Mouse (Mus musculus) Muller cell, postnatal 12 days (primary cell): Measurements from ENCODE around the gene Erg28.

Source experiments
- DNase-seq: peaks from one replicate; pipeline ENCODE4 v3.0.0-alpha.2; 2015; ENCODE audit errors: inconsistent ontology term

Gene Erg28

DNA sequence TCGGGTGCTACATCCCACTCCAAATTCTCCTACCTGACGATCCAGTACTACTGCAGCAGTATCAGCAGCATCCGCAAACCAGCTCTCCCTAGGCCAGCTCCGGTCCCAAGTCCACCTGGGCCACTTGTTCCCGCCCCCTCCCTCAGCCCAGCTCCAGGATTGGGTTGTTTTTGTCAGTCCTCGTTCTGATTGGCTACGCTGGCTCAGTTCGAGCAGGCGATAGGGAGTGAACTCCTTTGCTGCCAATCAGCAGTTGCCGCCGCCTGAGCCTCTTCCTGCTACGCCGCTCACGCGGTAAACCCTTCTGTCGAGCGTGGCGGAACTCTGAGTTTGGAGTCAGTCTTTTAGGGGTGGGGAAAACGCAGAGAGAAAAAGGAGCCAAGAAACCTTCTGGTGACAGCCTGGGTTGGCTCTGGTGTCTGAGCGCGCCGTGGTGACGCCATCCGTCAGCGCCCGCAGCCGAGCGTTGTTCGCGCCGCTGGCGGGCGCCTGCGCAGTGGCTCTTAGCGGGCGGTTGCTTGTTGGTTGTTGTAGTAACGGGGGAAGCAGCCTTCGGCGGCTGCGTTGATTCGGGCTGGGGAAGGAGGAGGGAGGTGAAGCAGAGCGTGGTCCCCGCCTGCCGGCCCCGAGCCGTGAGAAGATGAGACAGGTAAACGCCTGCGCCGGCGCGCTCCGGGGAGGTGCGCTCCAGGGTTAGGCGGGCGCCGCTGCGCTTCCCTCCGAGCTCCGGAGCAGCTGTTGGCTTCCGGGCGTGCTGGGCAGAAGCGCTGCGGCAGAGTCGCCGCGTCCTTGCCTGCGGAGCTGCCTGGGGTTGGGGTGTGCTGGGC lies at the start of gene Erg28, which contains the start of gene Ttll5:
Gene Erg28 (minus strand): TSS at position 113 of the 827 bp plus-strand sequence.
Gene Ttll5 (plus strand): TSS at position 222 of the 827 bp plus-strand sequence.
- peak; percentile 98 for DNase-seq

- DNase-seq = peak; percentile 98
Observed at GRCm38 (mm10) chr12:85869423-85869822, 45.1 kb upstream of the Erg28 start.

DNA sequence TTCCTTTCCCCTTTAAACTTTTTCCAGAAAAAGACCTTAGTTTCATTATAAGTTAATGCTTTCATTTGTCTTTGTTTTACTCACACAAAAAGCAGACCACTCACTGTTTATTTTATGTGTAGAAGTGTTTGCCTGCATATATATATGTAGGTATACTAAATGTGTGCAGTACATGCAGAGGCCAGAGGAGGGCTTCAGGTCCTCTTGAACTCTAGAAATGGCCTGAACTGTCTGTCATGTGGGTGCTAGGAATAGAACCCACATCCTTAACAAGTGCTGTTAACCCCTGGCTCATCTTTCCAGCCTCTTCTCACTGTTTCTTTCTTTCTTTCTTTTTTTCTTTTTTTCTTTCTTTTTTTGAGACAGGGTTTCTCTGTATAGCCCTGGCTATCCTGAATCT lies 42.8 kb upstream of the Erg28 start:
- no peak for DNase-seq

DNA sequence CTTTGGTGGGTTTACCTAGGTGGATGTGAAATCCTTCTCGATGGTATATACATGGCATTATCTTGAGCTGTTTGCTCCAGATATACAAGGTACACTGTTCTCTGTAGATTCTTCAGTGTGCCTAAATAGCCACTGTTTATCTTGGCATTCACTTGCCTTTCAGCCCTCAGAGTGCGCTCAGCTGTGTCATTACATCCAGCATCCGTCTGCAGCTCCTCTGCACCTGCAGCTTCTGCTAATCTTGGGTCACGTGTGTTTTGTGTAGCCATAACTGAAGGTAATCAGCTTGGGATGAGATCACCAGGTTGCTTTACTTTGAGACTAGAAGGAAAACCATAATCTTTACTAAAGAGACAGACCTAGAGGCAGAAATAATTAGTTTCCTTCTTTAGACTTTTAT lies 42.3 kb upstream of the Erg28 start:
- peak; percentile 24 for DNase-seq

DNA sequence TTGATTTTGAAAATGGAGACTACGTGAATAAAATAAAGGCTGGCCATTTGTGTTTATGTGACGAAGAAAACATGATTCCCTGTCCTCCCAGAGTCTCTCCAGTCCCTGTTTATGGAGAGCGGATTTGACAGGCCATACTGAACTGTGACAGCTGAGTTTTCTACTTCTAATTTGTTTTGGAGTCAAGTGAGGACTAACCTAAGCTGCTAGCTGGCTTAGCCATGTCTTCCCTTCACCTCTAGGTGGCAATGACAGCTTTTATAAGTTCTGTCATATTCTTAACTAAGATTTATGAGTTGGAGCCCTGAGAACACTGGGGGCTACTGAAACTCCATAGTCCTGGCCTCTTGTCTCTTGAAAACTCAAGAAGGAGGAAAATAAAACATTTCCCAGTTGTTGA lies 41.2 kb upstream of the Erg28 start:
- DNase-seq = peak; percentile 35

DNA sequence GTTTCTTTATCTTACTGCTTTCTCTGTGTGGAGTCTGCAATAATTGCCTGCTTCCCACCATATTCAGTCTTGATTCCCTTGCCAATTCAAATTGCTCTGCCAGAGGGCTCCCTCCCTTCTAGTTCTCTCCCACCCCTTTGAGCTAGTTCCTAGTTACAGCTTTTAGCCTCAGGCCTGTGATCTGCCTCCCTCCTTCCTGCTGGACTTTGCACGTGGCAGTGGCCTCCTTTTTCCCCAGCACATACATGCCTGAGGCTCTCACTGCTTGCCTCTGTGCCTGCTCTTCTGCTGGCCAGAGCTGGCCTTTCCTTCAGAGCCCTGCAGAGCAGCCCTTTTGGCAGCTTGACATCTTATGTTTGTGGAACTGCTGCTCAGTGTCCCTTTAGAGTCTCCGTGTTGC lies 38.2 kb upstream of the Erg28 start:
- DNase-seq = peak; percentile 64

DNA sequence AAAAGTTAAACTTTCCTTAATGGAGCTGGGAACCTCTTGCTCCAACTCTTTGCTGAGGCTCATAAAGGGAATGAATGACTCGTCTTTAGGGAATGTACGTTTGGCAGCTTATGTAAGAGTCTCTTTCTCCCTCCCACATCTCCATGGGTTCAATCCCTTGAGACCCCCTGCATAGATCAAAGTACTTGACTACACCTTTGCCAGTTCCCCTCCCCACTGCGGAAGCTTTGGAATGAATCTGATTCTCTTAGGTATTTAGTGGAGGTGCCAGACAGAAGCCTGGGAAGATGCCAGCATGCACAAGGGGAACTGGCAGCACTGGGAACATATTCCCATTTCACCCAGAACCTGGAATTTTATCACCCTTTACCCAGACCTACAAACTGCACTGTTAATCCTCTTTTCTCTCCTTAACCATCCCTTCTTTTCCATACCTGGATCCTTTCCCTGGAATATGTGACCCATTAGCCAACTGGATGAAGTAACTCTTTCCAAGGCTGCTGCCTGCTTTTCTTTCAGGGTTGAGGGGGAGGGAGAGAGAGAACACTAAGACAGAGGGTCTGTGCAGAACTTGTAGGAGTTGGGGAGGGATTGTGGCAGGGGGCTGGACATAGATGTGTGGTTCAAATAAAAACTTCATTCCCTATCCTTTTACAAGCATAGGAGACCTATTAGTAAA lies 35.3 kb upstream of the Erg28 start:
- DNase-seq = peak; percentile 84

- no peak for DNase-seq
Observed at GRCm38 (mm10) chr12:85859111-85859510, 34.8 kb upstream of the Erg28 start.

DNA sequence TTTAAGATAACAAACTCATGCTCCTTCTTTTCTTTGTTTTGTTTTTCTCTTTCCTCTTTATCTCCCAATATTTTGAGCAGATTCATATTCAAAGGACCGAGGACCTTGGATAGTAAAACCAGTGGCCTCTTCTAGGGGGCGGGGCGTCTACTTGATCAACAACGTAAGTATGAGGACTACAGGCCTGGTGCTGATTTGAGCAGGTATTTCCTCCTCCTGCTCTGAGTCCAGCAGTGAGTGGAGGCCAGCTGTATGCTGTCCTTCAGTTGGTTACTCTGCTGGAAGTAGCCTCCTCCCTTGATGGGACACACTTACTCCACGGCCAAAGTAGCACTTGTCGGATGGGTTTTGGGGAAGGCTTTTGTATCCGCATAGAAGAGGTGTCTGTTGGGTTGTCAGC lies 33.0 kb upstream of the Erg28 start:
- DNase-seq = no peak

- peak; percentile 71 for DNase-seq
Observed at GRCm38 (mm10) chr12:85854271-85854670, 29.9 kb upstream of the Erg28 start.

DNA sequence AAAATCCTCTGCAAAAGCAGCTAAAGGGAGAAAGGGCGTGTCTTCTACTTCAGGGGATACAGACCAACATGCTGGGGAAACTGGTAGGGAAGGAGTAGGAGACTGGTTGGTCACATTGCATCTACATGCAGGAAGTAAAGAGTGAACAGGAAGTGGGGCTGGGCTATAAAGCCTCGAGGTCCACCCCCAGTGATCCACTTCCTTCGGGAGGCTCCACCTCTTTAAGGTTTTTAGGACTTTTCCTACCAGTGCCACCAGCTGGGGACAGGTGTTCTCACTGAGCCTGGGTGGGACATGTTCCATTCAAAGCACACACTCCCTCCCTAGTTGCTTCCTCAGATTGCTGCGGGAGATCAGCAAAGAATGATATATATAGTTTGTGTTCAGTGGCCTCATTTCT lies 29.5 kb upstream of the Erg28 start:
- no peak for DNase-seq

DNA sequence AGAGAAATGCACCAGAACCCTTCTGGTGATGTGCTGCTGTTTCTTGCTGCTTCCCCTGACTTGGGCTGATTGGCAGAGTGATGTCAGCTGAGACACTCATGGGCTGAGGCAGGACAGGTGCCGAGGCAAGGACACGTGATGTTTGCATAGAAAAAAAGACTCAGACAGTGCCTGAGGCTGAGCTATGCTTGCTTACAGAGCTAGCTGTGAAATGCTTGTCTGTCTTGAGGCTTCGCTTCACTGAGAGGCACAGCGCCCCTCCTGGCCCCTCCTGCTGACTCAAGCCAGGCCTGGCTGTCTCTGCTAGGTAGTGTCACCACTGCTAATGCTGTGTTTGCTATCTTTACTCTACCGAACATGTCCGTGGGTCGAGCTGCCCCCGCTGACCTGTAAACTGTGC lies 26.3 kb upstream of the Erg28 start:
- no peak for DNase-seq

DNA sequence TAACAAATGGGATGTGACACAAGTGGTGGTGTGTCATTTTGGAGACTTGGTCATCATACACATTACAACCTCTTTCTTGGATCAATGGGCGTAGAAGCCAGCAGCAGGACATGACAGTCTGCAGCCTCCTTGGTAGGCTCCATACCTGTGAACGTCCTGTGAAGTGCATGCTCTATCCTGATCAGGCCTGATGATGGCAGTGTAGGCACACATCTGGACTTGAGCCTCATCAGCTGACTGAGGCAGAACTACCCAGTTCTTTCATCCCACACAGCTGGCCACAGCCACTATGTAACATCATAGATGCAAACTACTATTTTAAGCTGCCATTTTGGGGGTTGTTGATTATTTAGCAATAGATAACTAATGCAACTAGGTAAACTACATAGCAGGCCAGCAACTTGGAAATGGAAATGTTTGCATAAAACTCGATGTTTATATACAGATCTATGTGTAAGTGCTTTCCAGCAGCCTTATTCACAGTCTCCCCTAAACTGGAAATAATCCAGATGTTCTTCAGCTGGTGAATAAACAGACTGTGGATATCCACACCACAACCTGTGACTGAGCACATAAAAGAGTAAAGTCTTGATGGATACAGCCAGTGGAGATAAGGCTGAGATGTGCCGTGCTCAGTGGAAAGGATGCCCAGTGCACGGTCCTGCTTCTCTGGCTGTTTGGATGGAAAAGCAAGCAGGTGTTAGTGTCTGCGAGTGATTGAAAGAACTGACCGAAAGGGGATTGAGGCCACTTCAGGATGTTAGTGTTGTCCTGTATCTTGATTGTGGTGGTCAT lies 24.0 kb upstream of the Erg28 start:
- DNase-seq = no peak

GRCm38 (mm10) chr12:85839371-85840000 lies 15.1 kb upstream of the Erg28 start:
- no peak for DNase-seq

DNA sequence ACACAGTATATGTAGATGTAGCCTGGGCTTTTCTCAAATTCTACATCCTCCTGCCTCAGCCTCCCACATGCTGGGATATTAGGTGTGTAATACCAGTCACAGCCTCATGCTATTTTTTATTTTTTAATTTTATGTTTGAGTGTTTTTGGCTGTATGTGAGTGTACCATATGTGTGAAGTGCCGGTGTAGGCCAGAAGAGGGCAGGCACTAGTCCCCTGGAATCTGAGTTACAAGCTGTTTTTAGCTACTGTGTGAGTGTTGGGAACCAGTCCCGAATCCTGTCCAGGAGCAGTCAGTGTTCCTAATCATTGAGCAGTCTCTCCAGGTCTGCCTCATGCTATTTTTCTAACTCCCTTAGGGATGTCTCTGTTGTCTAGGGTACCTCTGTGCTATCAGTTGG lies 13.4 kb upstream of the Erg28 start:
- no peak for DNase-seq

- DNase-seq = no peak
Observed at GRCm38 (mm10) chr12:85834543-85834942, 10.2 kb upstream of the Erg28 start.

DNA sequence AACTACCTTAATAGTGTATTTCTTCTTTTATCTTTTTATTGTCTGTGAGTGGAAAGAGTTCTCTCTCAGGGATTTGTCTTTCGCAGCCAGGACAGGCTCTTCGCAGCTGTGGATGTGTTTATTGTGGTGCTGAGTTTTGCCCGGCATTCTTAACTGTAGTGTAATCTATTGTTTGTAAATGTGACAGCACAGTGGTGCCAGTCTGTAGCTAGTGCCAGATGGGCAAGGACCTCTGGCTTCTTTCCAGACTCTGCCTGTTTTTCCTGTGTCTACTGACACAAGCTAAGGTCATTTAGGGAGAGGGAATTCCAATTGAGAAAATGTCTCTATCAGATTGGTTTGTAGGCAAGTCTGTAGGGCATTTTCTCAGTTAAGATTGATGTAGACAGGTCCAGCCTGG lies 6.3 kb upstream of the Erg28 start:
- DNase-seq = peak; percentile 76

DNA sequence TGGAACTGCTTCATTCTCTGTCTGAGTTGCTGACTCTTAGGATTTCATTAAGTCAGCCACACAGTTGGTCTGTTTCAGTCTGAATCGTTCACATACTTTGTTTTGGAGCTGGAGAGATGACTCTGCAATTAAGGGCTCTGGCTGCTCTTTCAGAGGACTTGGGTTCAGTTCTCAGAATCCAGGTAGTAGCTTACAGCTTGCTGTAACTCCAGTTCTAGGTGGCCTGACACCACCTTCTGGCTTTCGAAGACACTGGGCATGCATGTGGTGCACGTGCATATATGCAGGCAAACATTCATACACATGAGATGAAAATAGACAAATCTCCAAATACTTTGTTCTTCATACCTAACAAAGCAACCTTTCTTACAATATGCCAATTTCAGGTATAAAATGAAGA lies 5.5 kb upstream of the Erg28 start:
- DNase-seq = no peak

GRCm38 (mm10) chr12:85828856-85829255 lies 4.5 kb upstream of the Erg28 start:
- DNase-seq = no peak

DNA sequence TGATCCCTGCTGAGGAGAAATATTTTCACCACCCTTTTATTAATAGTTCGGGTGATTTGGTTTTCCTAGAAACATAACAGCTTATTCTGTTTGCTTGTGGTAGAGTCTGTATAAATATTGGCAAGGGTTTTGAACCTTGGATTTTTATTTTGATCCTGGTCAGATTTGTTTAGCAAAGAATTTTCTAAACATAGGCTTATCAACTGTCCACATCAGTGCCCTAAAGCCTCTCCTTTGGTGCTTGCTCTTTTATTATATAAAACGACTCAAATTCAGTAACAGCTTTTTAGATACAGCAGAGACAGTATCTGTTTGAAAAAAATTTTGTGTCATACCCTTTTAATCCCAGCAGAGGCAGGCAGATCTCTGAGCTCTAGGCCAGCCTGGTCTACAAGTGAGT lies 1.5 kb upstream of the Erg28 start:
- DNase-seq = no peak

DNA sequence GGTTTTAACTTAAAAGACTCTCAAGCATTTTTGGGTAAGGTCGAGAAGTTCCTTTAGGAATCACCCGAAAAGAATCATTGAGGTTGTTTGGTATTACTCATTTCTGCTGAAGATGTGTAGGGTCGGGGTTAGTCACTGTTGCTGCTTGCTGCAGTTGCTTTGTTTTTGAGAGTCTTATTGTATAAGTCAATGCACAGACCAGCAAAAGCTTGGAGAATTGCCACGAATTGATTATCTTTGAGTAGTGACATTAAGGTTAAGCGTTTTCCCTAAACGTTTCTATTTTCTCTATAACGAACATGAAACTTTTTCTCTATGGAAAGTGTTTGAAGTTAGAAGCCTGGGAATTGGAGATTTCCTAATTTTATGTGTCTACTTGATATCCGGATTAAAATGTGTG lies 1.0 kb upstream of the Erg28 start:
- no peak for DNase-seq

GRCm38 (mm10) chr12:85822051-85822450 lies 2.3 kb downstream of the Erg28 start:
- no peak for DNase-seq
